Mouse (Mus musculus) B cell, adult 2 months (primary cell): ENCODE results near the gene Rilpl1.

Experiments
- DNase-seq, 2 experiments: peaks; one replicate each; pipeline ENCODE4 v3.0.0; 2022

Gene Rilpl1

DNA sequence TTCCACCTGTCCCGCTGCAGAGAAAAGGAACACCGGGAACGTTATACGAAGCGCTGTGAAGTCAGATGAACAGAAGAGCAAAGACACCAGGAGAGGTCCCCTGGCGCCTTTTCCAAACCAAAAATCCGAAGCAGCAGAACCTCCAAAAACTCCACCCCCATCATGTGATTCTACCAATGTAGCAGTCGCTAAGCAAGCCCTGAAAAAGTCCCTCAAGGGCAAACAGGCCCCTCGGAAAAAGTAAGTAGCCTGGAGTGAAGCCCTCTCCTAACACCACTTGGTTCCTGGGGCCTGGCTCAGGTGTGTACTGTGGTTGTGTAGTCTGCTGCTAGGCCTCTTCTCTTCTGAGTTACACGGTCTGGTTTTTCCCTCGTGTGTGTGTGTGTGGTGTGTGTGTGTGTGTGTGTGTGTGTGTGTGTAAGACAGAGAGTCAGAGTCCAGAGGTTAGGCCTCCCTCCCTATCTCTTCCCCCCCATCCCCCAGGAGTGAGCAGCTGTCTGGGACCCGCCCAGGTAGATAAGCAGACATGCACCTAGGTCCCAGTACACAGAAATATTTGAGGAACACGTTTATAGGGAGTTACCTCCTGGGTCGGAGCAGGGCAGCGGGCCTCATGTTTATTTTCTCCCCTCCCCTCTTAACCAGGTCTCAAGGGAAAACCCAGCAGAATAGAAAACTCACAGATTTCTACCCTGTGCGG, 80.4 kb downstream of the Rilpl1 start:
- DNase-seq = no peak

DNA sequence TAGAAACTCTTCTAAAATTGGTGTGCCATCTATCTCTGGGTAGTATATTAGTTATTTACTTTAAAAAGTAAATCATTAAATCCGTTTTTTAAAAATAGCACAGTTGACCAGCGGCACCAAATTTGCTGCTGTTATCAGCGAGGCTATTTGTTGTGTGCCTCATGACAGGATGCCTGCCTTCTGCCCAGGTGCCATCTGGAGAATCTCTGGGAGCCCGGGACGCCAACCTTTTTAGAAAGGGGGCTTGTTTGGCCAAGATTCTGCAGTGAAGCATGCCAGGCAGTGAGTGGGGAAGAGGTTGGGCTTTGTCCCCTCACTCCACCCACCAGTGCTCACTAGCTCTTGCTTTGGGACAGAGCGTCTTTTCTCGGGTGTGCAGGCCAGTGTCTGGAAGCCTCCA, 81.1 kb downstream of the Rilpl1 start:
- no peak for DNase-seq

DNA sequence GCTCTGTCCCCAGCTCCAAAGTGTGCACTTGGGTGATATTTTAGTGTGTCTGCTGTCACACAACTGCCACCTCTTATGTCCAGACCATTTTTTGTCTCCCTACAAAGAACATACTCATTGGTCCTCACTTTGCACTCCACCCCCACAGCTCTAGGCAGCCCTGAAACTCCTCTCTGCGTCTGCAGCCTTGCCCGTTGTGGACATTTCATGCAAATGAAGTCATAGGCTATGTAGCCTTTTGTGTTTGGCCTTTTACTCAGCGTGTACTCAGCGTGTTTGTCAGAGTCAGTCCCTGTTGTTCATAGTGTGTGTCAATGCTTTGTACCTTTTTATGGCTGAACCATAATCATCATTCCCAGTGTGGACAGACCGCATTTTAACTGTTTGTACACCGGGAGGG, 81.7 kb downstream of the Rilpl1 start:
- DNase-seq = no peak

DNA sequence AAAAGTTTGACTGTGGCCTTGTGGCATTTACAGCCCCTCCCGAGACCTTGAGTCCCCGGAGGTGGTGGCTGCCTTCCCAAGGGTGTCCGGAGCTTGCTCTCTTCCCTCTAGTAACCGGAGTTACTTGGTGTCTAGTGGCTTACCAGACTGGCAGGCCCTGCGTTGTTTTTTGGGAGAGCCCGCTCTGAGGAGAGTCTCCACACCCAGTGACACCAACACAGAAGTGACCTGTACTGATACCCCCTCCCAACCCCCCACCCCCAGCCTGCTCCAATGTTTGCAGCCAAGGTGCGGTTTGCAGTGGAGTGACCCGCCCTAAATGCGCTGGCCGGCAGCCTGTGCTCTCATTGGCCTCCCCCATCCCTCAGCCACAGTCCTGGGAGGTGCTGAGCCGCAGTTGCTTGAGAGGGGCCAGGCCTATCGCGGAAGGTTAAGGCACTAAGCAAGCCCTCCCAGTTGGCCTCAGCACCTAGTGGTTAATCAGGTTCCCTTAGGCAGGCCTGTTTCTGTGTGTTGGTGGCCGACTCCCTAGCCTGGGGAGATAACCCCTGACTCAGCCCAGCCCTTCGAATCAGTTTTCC, 84.8 kb downstream of the Rilpl1 start:
- DNase-seq = no peak

DNA sequence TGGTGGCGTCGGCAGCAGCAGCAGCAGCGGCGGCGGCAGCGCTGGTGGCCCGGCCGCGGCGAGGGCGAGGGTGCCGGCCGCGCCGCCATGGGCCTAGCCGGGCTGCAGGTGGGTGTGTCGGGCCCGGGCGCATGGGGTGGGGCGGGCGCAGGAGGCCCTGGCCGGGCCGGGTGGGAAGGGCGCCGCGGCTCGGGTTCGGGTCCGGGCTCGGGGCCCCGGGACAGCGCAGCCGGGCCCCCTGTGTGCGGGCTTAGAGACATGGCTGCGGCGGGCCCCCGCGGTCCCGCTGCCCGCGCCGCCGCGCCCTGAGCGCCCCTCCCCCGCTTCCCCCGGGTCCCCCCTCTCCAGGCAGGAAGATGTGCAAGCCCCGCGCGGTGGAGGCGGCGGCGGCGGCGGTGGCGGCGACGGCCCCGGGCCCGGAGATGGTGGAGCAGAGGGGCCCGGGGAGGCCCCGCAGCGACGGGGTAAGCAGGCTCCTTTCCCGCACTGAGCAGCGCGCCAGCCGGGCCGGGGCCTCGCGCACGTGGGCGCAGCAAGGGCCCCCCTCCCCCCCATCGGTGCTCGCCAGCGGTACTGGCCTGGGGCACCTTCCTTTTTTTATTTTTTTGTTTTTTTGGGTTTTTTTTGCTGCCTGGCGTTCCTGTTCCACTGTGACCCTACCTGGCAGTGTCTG, 85.4 kb downstream of the Rilpl1 start:
- peak; percentile 30 to 40 for DNase-seq

DNA sequence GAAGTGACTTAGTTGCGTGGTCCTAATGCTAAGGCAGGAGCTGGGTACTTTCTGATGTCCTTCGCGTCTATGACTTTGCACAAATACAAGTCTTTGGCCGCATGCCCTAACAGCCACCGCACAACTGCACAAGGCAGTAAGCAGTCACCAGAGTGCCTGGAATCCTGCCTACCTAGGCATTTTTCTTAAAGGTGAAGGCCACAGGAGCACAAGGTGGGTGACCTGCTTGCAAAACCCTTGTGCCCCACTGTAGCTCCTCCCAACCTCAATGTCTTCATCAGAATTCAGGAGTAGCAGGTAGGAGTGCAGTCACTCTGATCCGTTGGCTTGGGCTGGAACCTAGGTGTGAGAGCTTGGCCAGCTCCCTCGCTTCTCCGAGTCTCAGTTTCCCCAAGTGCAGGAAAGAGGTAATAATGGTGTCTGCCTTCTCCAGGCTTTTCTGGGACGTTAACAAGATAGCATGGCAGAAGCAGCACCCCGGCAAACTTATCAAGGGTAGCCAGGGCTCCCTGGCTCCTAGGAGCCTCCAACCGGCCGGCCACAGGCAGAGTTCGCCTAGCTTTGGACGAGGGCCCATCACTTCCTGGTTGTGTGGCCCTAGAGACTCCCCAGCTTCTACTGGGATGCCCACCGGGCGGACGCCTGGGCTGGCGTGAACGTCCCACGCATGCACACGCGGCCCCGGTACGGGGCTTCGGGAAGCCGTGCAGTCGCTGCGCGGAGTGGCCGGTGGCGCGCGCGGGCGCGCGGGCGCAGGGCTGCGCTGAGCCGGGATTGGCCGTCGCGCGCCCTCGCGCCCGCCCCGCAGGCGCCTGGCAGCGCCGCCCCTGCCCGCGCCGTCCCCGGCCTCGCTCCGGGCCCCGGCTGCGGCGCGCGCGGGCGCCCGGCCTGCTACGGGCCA, 86.3 kb downstream of the Rilpl1 start:
- DNase-seq = peak; percentile 62 to 73

DNA sequence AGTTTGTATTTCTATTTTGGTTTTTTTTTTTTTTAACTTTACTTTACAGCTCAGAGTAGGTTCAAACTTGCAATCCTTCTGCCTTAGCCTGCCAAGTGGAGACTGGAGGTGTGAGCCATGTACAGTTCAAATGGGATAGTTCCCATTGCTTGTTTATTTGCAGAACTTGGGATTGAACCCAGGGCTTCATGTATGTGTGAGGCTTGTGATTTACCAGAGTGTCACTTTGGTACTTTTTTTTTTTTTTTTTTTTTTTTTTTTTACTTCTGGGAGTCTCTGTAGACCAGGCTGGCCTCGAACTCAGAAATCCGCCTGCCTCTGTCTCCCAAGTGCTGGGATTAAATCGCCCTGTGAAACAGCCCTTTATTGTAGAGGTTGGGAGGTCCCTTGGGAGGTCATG, 87.0 kb downstream of the Rilpl1 start:
- no peak for DNase-seq
